Mouse (Mus musculus) kidney, postnatal 14 days (tissue): ENCODE results near the gene Naa38.

Experiments used
- DNase-seq: peaks from one replicate; pipeline ENCODE4 v3.0.0; 2022; ENCODE audit warnings: mixed read lengths

Gene Naa38

GRCm38 (mm10) chr11:69401210-69401637 lies 5.9 kb downstream of the Naa38 start:
- DNase-seq = peak; percentile 95

DNA sequence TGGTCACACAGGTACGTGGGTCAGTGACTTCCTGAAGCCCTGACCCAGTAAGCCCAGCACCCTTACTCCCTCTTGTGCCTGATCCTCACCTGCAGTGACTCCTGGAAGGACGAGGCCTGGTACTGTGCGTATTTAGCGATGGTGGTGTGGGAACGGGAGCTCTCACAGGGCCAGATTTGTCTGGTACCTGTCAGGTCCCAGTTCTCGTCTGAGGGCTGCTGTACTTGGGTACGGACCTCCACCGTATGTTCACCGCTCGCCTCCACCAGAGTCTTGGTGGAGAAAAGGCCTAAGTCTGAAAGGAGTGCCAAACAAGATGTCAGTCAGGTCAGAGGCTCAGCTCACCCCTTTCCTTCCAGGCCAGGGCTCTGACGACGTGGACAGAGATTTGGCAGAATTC lies 6.7 kb downstream of the Naa38 start:
- no peak for DNase-seq

DNA sequence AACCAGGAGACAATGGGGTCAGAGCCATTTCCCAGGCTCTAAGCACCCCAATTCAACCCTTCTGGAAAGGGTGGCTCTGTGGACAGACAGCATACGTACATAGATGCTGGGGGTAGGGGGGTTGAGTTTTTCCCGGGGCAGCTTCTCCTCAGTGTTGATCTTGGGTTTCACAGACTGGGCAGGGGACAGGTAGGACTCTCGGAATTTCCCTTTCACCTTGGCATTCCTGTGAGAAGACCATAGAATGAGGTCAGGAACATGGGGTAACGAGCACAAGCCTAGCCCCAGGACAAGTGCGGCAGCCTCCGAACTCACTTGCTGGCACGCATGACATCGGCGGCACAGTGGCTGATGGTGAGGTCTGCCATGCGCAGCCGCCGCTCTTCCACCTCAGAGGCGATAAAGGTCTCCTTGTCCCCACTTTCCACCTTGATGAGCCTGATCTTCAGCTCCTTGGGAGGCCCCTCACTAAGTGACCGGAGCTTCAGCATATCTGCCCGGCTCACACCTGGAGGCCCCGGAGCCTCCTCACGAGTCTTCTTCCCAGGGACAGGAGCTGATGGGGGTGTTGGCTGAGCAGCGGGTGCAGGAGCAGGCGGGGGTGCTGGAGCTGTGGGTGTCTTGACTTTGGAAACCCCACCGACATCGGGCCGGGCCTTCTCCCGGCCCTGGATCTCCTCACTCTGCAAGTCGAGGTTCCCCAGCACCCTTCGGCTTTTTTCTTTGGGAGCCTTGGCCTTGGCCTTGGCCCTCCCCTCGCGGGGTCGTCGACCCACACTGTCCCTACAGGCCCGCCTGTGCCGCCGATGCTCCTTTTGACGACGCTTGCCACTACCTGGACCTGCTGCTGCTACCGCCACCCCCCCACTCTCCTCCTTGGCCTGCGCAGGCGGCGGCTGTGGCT lies 8.7 kb downstream of the Naa38 start:
- peak; percentile 13 for DNase-seq

- DNase-seq = no peak
These were observed 9.5 kb downstream of the Naa38 start for GRCm38 (mm10) chr11:69404595-69405396.

- DNase-seq = no peak
These were observed 10.3 kb downstream of the Naa38 start for GRCm38 (mm10) chr11:69405397-69406200.

DNA sequence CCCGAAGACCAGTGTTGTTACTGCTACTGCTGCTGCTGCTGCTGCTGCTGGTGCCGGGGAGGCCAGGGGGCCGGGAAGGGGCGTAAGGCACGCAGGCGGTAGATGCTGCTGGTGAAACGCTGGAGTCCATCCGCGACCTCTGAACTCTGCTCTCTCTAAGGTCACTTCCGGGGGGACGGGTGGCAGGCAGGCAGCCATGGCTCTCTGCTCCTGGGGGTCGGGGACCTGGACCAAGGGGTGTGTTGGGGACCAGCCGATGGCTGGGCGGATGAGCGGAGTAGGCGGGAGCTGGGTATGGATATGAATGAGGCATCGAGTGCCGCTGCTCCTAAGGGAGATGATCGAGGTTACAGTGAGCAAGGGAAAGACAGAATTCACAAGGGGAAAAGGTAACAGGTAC lies 11.0 kb downstream of the Naa38 start:
- DNase-seq = no peak

DNA sequence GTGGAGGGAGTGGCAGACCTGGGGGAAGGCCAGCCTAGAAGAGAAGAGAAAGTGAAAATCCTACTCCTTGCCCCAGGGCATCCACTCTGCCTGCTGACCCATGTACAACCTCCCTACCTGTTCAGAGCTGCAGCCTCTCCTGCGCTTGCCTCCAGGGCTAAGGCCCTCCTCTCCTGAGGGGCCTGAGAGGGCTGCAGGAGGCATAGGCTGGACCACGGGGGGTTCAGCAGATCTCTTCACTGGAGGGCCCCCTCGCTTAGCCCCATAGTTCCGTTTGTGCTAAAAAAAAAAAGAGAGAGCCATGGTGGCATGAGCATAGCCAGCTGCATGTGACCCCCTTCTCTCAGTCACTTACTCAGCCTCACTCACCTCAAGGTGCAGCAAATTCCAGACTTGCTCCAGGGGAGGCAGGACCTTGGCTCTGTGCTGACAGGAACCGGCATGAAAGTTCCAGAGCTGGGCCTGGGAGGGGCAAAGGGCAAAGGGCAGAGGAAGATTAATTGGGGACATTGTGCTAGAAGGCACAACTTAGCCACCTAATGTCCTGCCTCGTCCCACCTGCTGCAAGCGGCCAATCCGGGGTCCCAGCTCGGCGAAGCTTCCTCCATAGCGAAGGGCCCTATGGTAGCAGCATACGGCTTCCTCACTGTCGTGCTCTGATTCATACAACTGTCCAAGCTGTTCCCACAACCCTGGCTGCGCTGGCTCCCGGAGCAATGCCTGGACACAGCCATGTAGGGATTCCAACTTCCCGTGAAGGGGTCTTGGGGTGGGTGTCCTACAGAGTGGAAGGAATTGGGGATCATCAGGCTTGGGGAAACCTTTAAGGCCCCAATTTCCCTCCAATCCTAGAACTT lies 11.8 kb downstream of the Naa38 start:
- no peak for DNase-seq

DNA sequence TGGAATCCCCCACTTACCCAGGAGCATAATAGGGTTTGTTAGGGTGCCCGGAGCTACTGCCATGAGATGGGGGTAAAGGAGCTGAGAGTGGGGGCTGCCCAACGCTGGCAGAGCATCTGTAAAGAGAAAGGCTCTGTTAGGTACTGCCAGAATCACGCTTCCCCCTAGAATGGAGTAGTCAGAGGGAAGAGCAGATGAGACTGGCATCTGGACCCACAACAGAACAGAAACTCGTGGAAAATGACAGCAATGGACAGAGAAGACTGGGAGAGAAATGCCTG lies 12.4 kb downstream of the Naa38 start:
- no peak for DNase-seq

GRCm38 (mm10) chr11:69408541-69409377 lies 13.5 kb downstream of the Naa38 start:
- DNase-seq = peak; percentile 90

GRCm38 (mm10) chr11:69409378-69410044 lies 14.2 kb downstream of the Naa38 start:
- peak; percentile 95 for DNase-seq

DNA sequence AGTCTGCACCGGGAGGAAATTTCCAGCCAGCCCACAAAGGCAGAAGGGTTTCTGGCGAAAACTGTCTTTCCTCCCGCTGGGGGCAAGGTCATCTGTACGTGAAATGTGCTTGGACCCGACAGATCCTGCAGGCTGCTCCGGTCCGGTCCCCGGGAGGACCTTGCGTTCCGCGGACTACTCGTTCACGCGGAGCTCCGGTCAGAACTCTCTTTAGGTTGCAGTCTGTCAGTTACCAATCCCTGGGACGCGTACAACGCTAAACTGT lies 14.7 kb downstream of the Naa38 start:
- no peak for DNase-seq

DNA sequence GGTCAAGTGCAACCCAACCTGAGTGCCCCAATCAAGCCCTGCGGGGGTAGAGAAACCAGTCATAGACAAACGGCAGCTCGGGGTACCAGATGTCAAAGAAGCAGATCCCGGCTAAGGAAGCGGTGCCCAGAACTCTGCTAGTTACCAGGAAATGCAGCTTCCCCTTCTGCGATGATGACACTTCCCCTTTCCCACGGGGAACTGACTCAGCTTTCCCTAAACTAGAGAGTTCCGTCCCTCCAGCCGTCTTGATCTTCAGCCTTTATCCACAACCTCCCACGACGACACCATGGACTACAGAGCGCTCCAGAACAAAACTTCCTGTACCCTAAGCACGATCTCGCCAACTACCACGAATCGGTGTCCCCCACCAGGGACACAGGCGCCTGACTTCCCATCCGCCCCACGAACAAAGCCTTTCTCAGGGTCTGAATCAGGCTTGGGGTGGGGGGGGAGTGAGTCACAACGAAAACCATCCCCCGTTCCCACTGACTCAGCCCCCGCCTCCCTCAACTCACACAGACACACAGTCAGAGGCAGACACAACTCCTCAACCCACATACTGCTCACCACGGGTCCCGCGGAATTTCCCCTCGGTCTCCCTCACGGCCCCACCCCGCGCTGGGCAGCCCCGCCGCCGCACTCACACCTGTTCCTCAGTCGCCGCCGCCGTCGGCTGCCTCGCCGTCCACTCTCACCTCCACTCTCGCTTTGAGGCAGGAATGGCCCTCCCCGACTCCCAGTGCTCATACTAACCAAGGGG lies 15.2 kb downstream of the Naa38 start:
- DNase-seq = peak; percentile 74

DNA sequence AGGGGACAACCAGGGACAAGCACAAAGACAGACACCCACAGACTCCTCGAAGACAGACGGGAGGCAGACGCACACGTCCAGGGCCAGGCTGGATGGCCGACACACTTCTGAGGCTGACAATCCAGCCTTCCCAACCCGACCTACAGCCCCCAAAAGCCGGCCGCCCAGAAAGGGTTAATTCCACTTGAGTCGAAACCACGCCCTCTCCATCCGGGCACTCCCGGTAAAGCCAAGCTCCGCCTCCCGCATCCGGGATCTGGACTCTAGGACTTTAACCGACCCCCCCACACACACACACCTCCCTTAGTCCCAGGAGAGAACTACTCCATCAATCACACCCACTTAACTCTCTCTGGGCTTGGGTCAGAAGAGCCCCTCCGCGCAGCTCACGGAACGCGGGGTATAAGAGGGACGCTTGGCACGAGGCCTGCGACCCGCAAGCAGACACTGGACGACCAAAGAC lies 15.8 kb downstream of the Naa38 start:
- DNase-seq = peak; percentile 99

GRCm38 (mm10) chr11:69411538-69412203 lies 16.4 kb downstream of the Naa38 start:
- DNase-seq = peak; percentile 81

DNA sequence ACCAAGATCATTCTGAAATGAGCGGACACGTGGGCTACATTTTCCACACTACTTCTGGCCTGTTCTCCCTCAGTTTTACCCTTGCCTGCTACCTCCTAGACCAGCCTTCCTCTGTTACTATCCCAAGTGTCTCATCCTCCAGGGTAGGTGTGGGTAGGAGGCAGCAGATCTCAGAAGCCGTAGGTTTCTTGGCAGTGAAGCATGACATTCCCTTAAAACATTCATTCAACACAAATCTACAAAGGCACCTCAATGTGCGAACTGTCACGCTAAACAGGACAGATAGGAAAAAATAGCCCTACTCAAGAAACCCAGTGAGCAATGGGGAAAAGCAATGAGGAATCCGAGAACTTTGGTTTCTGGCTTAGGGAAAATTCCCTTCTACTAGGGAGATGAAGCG lies 17.3 kb downstream of the Naa38 start:
- DNase-seq = no peak

DNA sequence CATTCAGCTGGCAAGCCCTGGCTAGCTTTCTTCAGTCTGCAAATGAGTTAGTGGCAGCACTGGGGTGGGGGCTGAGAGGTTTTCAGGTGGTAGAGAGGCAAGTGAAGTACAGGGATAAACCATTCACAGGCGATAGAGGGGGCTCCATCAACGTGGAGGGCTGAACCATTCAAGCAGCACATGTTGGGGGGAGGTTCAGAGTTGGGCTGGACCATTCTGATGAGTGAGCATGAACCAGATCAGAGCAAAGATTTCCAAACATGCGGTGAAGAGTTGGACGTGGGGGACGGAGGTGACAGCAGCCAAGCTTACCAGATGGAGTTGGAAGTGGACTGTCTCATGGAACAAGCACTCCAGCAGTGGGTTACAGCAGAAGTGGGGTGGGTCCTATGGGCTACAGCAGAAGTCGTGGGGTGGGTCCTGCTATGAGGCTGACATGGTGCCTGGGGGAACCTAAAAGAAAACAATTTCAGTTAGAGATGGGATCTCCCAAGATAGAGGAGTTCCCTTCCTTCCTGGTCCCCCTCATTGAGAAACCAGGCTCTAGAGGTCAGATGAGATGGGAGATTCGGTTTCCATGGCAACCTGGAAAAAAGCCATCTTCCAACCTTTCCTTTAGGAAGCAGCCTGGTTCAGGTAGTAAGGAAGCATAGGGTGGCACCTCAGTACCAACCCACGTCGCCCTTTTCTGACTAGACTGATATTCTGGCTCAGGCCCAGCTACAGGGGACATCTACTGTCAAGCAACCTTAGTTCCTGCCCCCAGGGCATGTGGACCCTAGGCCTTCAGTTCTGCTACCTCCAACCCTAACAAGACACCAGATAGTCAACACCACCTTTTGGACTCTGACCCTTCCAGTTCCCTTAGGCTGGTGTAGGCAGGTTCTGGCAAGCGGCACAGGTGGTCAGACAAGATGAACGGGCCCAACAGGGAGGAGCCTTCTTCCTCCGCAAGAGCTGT lies 18.2 kb downstream of the Naa38 start, which contains the start of gene Kdm6b:
TSS of gene Kdm6b (minus strand) at position 455 of the 961 bp plus-strand sequence.
- peak; percentile 72 for DNase-seq

GRCm38 (mm10) chr11:69414421-69415326 lies 19.4 kb downstream of the Naa38 start:
- DNase-seq = no peak
